In genomic region chr12:89016436-89016835, GRCm38 (mm10) we compare ENCODE assay signal across 28 mouse cellular contexts.
DNase-seq lines count a peak whose midpoint lies in the region; ATAC-seq and TF ChIP-seq lines count a peak whose summit lies in the region.
"Had no signal": no experiment of that assay in that cellular context is flagged by ENCODE, and none has a peak within 500 bp of the region (broad histone marks: within the 10 kb centered on the region; RNA-seq: fewer than 3 reads in every experiment).

No protein-coding gene starts in this region.

- no peaks in the 10 kb centered on the region for H3K27me3 ChIP-seq in forebrain, postnatal 0 days (ENCODE audit: insufficient read depth, low read length)
- no peaks in the 10 kb centered on the region for H3K27me3 ChIP-seq in forebrain, embryonic 11.5 days (ENCODE audit: control insufficient read depth, insufficient read depth, low read length)
- H3K27me3 ChIP-seq in liver, embryonic 14.5 days (ENCODE audit: control insufficient read depth, insufficient read depth, low read length), result no peaks in the 10 kb centered on the region
- H3K27me3 ChIP-seq in liver, embryonic 12.5 days (replicated peaks), result no peaks in the 10 kb centered on the region
- H3K27me3 ChIP-seq in kidney, embryonic 15.5 days, result no peaks in the 10 kb centered on the region
- H3K27me3 ChIP-seq: embryonic facial prominence, embryonic 15.5 days; forebrain, embryonic 13.5 days; heart, embryonic 15.5 days; limb, embryonic 12.5 days; liver, embryonic 13.5 days; Patski; stomach, embryonic 15.5 days had no signal

- ATAC-seq in forebrain, postnatal 0 days, result peak; percentile 62
- ATAC-seq in forebrain, embryonic 11.5 days (replicated peaks; ENCODE audit: low FRiP score), result no peak
- ATAC-seq in liver, embryonic 14.5 days (ENCODE audit: insufficient read depth), result 0 out of 2 replicates have a peak, but pooled peaks have one; percentile 18
- ATAC-seq in liver, embryonic 12.5 days, result no peak
- no peak for ATAC-seq in kidney, embryonic 15.5 days (replicated peaks; ENCODE audit: low FRiP score)
- ATAC-seq: forebrain, embryonic 13.5 days; inflammation-experienced regulatory T-cells, adult 6 months; Patski had no signal

- H3K9me3 ChIP-seq in forebrain, postnatal 0 days (ENCODE audit: low read length), result no peaks in the 10 kb centered on the region
- H3K9me3 ChIP-seq in forebrain, embryonic 11.5 days (ENCODE audit: control insufficient read depth, low read length), result no peaks in the 10 kb centered on the region
- H3K9me3 ChIP-seq in liver, embryonic 14.5 days (ENCODE audit: control insufficient read depth, low read length), result no peaks in the 10 kb centered on the region
- H3K9me3 ChIP-seq in liver, embryonic 12.5 days (replicated peaks), result no peaks in the 10 kb centered on the region
- no peaks in the 10 kb centered on the region for H3K9me3 ChIP-seq in kidney, embryonic 15.5 days (replicated peaks)
- H3K9me3 ChIP-seq: embryonic facial prominence, embryonic 10.5 days; embryonic facial prominence, embryonic 15.5 days; forebrain, embryonic 13.5 days; heart, embryonic 10.5 days; heart, embryonic 15.5 days; limb, embryonic 12.5 days; liver, embryonic 13.5 days; stomach, embryonic 15.5 days had no signal

- TF ChIP-seq CTCF in forebrain, postnatal 0 days (IDR thresholded peaks at IDR 0.05; ENCODE audit: low read depth), result no peak
- TF ChIP-seq CTCF in liver, embryonic 14.5 days (IDR thresholded peaks at IDR 0.05; ENCODE audit: low read depth), result no peak

- no peak overlapping the region for H3K4me2 ChIP-seq in forebrain, postnatal 0 days (ENCODE audit: low read depth)
- H3K4me2 ChIP-seq in forebrain, embryonic 11.5 days (ENCODE audit: low read depth, low read length, severe bottlenecking), result no peak overlapping the region
- H3K4me2 ChIP-seq in liver, embryonic 14.5 days (ENCODE audit: low read depth), result no peak overlapping the region
- H3K4me2 ChIP-seq in liver, embryonic 12.5 days, result no peak overlapping the region
- H3K4me2 ChIP-seq in kidney, embryonic 15.5 days, result no peak overlapping the region
- H3K4me2 ChIP-seq: embryonic facial prominence, embryonic 15.5 days; forebrain, embryonic 13.5 days; heart, embryonic 15.5 days; limb, embryonic 12.5 days; liver, embryonic 13.5 days; stomach, embryonic 15.5 days had no signal

- no peak overlapping the region for H3K9ac ChIP-seq in forebrain, postnatal 0 days
- no peak overlapping the region for H3K9ac ChIP-seq in forebrain, embryonic 11.5 days (ENCODE audit: low read length)
- no peak overlapping the region for H3K9ac ChIP-seq in liver, embryonic 14.5 days (replicated peaks)
- no peak overlapping the region for H3K9ac ChIP-seq in liver, embryonic 12.5 days
- H3K9ac ChIP-seq in kidney, embryonic 15.5 days, result no peak overlapping the region
- H3K9ac ChIP-seq: embryonic facial prominence, embryonic 15.5 days; forebrain, embryonic 13.5 days; heart, embryonic 15.5 days; limb, embryonic 12.5 days; liver, embryonic 13.5 days; stomach, embryonic 15.5 days had no signal

- no peak overlapping the region for H3K4me3 ChIP-seq in forebrain, postnatal 0 days (ENCODE audit: low read depth, low read length)
- no peak overlapping the region for H3K4me3 ChIP-seq in forebrain, embryonic 11.5 days (ENCODE audit: low read depth, low read length)
- no peak overlapping the region for H3K4me3 ChIP-seq in liver, embryonic 14.5 days (ENCODE audit: insufficient read depth in 1 of 2, low read depth in 2 of 2, low read length in 2 of 2)
- no peak overlapping the region for H3K4me3 ChIP-seq in liver, embryonic 12.5 days
- no peak overlapping the region for H3K4me3 ChIP-seq in kidney, embryonic 15.5 days (replicated peaks)
- H3K4me3 ChIP-seq: embryonic facial prominence, embryonic 10.5 days; embryonic facial prominence, embryonic 15.5 days; forebrain, embryonic 13.5 days; heart, embryonic 10.5 days; heart, embryonic 15.5 days; layer of hippocampus, adult 2 months; left cerebral cortex, adult 2 months; limb, embryonic 12.5 days; liver, embryonic 13.5 days; stomach, embryonic 15.5 days had no signal

- TF ChIP-seq EP300 in liver, embryonic 14.5 days (IDR thresholded peaks at IDR 0.05; ENCODE audit: low read depth), result no peak

- H3K4me1 ChIP-seq in forebrain, postnatal 0 days (ENCODE audit: insufficient read depth), result 0 out of 2 replicates have a peak, but pooled peaks cover 4% of the 10 kb centered on the region
- H3K4me1 ChIP-seq in forebrain, embryonic 11.5 days (replicated peaks; ENCODE audit: control insufficient read depth, insufficient read depth, low read length), result no peaks in the 10 kb centered on the region
- no peaks in the 10 kb centered on the region for H3K4me1 ChIP-seq in liver, embryonic 14.5 days (replicated peaks; ENCODE audit: control insufficient read depth in 2 of 2, insufficient read depth in 2 of 2, low read length in 1 of 2)
- no peaks in the 10 kb centered on the region for H3K4me1 ChIP-seq in liver, embryonic 12.5 days
- no peaks in the 10 kb centered on the region for H3K4me1 ChIP-seq in kidney, embryonic 15.5 days
- H3K4me1 ChIP-seq: embryonic facial prominence, embryonic 15.5 days; heart, embryonic 10.5 days; heart, embryonic 15.5 days; limb, embryonic 12.5 days; liver, embryonic 13.5 days; stomach, embryonic 15.5 days had no signal

- H3K36me3 ChIP-seq in forebrain, postnatal 0 days (ENCODE audit: insufficient read depth), result no peaks in the 10 kb centered on the region
- H3K36me3 ChIP-seq in forebrain, embryonic 11.5 days (ENCODE audit: control insufficient read depth, insufficient read depth, low read length), result no peaks in the 10 kb centered on the region
- H3K36me3 ChIP-seq in liver, embryonic 14.5 days (replicated peaks; ENCODE audit: control insufficient read depth, insufficient read depth, low read depth), result no peaks in the 10 kb centered on the region
- no peaks in the 10 kb centered on the region for H3K36me3 ChIP-seq in liver, embryonic 12.5 days
- H3K36me3 ChIP-seq in kidney, embryonic 15.5 days, result no peaks in the 10 kb centered on the region
- H3K36me3 ChIP-seq: embryonic facial prominence, embryonic 10.5 days; embryonic facial prominence, embryonic 15.5 days; heart, embryonic 10.5 days; heart, embryonic 15.5 days; limb, embryonic 12.5 days; liver, embryonic 13.5 days; stomach, embryonic 15.5 days had no signal

- H3K27ac ChIP-seq in forebrain, postnatal 0 days (ENCODE audit: low read depth, low read length), result no peak overlapping the region
- H3K27ac ChIP-seq in forebrain, embryonic 11.5 days (ENCODE audit: low read depth, low read length), result no peak overlapping the region
- no peak overlapping the region for H3K27ac ChIP-seq in liver, embryonic 14.5 days
- H3K27ac ChIP-seq in liver, embryonic 12.5 days, result no peak overlapping the region
- H3K27ac ChIP-seq in kidney, embryonic 15.5 days, result no peak overlapping the region
- H3K27ac ChIP-seq: embryonic facial prominence, embryonic 10.5 days; embryonic facial prominence, embryonic 15.5 days; forebrain, embryonic 13.5 days; heart, embryonic 10.5 days; heart, embryonic 15.5 days; layer of hippocampus, adult 2 months; left cerebral cortex, adult 2 months; limb, embryonic 12.5 days; liver, embryonic 13.5 days; macrophage; stomach, embryonic 15.5 days had no signal

- WGBS in forebrain, postnatal 0 days, result 63% methylated on average over 1 of the region's 1 CpGs
- 88% methylated on average over 1 of the region's 1 CpGs for WGBS in forebrain, embryonic 11.5 days
- WGBS in liver, embryonic 14.5 days (ENCODE audit: insufficient replicate concordance), result 54% methylated on average over 1 of the region's 1 CpGs
- 76% methylated on average over 1 of the region's 1 CpGs for WGBS in liver, embryonic 12.5 days (ENCODE audit: insufficient replicate concordance)
- WGBS in kidney, embryonic 15.5 days, result 85% methylated on average over 1 of the region's 1 CpGs

- no peak for DNase-seq in forebrain, postnatal 0 days
- no peak for DNase-seq in forebrain, embryonic 11.5 days (ENCODE audit: low spot score)
- DNase-seq in liver, embryonic 14.5 days (ENCODE audit: low read depth in 3 of 3, low spot score in 3 of 3), result no peak
- peak; percentile 7 for DNase-seq in right cerebral cortex, postnatal 25 days
- DNase-seq in right cerebral cortex, postnatal 14 days, result no peak
- DNase-seq: adrenal gland, postnatal 10 days; cerebellum, adult 18-20 months; cerebellum, postnatal 25 days; gastrocnemius, postnatal 14 days; kidney, adult 11 months; kidney, postnatal 36 days; liver, embryonic 13.5 days; lung, adult 2 months; lung, postnatal 10 days had no signal

Comparison
In these comparisons a context has a peak if more than half of its experiments do, and no peak if none do; other contexts are left out.
1. ATAC-seq: peak in forebrain, postnatal 0 days (single experiment) and liver, embryonic 14.5 days (single experiment); none in forebrain, embryonic 11.5 days (single experiment), liver, embryonic 12.5 days (single experiment) and kidney, embryonic 15.5 days (single experiment).